Mouse (Mus musculus) ES-CJ7 (cell line): Measurements from ENCODE around the gene Slc29a1.
"Not testable (repeated sequence)": the region's sequence is repeated elsewhere in the genome, so short reads cannot be mapped to it uniquely, and the experiment has no call there.

ENCODE experiments used
- DNase-seq: peaks from one replicate; pipeline ENCODE4 v3.0.0; 2011; ENCODE audit warnings: low read depth, low spot score

Gene Slc29a1

GRCm38 (mm10) chr17:45599446-45600242 lies at the start of gene Slc29a1:
Gene Slc29a1, minus strand, starts transcription at chr17:45599606.
- peak; percentile 85 for DNase-seq

- peak; percentile 50 for DNase-seq
Measured at GRCm38 (mm10) chr17:45644185-45644584, 44.8 kb upstream of the Slc29a1 start.

DNA sequence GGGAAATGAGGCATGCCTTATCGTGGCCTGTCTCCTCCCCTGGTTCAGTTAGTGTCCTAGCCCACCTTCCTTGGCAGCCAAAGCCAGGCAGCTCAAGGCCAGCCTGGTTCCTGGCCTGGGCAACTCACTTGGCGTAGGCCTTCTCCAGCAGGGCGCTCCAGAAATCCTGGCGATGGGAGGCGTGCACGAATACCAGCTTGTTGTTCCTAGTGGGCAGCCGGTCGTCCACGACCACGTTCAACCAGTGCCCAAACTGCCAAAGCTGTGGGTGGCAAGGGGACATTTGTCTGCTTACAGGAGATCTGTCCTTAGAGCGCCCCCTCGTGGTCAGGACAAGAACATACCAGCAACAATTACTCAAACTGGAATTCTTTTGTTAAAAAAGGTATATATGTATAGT lies 43.3 kb upstream of the Slc29a1 start:
- peak; percentile 80 for DNase-seq

GRCm38 (mm10) chr17:45641981-45642380 lies 42.6 kb upstream of the Slc29a1 start:
- no peak for DNase-seq

DNA sequence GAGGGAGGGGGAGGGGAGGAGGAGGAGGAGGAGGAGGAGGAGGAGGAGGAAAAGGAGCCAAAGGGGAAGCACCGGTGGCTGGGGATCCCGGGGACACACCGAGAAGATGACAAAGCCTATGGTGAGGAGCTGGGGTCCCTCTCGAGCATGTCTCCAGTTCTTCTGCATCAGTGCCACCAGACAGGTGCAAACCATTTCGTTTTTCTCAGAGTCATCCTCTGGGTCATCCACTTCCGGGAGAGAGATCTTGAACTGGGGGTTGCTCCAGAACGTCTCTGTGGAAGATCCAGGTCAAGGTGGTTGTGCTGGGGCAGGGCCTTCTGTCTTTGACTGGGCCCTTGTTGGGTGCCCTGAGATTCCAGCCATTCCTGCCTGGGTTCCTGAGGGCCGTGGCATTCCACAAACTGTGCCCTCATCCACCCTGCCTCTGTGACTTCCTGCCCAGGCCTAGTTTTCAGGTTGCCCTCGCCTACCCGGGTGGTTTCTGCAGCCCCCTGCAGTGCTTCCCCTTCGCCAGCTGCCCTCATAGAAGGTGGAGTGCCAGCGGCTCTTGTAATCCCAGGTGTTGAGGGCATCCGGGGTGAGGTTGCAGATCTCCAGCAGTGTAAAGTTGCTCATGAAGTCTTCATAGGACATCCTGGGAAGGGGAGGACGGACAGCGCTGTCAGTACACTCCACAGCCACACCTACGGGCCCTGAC lies 39.3 kb upstream of the Slc29a1 start:
- no peak for DNase-seq

DNA sequence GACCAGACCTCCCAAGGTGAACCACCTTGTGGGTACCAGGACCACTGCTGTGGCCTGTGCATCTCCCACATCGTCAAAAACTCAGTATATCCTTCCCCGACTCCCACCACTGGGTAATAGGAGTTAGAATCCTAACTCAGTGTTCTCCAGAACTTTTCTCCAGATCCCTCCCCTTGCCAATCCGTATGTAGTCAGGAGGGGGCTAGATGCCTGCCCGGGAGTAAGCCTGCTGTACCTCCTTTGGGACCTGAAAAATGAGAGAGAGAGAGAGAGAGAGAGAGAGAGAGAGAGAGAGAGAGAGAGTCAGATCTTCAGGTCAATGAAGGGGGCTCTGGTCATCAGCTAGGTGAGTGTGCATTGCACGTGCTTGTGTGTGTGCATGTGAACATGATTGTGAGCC lies 34.6 kb upstream of the Slc29a1 start:
- DNase-seq, result no peak

DNA sequence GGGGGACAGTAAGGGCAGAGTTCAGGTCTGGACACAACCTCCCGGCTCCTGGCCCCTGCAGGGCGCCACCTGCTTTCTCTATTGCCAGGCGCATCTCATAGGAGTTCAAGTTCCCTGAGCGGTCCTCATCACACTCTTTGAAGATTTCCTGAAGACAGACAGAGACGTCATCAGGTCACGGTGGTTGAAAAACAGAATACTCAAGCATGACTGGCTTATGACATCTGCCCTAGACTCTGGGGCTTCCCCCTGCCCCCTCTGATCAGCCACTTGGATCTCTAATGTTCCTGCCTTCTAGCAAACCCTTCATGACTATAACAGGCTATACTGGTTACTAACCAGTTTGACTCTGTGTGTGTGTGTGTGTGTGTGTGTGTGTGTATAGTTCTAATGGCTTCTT lies 32.5 kb upstream of the Slc29a1 start:
- no peak for DNase-seq

DNA sequence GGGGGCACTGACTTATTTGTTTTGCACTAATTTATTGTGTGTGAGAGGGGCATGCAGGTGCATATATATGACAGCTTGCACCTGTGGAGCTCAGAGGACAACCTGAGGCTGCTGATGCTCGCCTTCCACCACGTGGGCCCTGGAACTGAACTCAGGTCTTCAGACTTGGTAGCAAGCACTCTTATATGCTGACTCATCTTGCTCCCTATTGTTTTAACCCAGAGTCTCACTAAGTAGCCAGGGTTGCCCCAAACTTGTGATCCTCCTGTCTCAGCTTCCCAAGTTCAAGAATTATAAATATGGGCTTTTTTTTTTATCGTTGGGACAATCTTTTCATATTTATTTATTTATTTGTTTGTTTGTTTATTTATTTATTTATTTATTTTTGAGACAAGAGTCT lies 31.6 kb upstream of the Slc29a1 start:
- no peak for DNase-seq

DNA sequence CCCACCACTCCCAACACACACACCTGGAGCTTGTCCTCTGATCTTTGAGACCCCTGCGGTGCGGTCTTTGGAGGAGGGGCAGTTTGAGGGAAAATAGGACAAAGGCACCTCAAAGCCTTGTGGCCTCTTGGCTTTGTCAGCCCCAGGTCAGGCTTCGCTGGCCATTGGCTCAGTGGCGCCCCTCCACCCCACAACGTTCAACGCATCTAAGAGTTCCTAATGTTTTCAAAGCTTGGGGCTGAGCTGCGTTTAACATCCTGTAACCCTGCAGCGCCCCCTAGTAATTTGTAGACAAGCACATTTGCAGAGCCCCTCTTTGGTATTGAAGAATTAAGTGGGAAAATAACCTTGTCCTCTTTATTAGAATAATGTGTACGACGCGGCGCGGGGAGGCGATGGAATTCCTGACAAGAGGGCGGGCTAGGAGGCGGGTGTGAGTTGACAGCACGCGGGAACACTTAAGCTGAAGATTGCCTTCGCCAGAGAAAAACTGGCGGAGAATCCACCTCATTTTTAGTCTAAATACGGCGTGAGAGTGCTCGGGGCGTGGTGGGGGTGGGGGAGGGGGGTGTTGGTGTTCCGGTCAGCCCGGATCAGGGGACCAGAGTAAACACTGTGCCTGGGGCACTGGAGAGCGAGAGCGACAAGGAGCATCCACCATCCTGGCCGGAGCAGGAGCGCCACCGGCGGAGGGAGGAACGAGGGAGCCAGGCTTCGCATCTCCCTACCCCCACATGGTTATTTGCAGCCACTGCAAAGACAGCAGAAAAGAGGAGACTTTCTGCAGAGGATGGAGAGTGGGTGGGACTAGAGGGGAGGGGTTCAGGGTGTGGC lies 30.7 kb upstream of the Slc29a1 start:
- peak; percentile 92 for DNase-seq

DNA sequence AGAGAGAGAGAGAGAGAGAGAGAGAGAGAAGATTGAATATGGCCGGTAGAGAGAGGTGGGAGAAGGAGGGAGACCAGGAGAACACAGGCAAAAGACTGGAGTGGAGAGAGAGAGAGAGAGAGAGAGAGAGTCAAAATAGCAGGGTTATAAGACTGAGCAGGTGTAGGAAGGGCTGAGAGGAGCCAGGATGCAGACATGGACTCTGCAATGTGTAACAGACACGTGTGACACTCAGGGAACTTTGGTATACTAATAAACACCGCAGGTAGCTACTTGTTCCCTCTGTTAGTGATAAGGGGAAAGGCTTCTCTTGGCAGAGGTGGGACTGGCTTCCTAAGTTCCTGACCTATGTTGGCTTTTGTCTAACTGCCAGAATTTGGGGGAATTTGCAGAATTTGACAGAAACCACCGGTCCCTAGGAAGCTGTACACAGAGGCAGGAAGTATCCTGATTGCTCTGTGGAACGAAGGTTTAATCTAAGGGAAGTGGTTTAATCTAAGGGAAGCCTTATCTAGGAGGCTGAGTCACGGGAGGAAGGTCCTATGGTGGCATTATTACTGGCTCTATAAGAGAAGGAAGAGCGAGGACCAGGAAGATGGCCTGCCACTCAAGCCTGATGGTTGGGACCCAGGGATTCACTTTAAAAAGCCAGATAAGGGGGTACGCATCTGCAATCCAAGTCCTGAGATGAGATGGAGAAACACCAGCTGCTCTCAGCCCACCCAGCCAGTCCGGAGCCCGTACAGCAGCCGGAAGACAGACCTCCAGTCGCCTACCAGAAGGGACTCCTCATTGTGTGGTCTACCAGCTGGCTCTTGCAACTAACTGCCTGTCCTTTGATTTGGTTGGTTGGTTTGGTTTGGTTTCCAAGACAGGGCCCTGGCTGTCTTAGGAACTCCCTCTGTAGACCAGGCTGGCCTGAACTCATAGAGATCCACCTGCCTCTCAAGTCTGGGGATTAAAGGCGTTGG lies 29.8 kb upstream of the Slc29a1 start:
- no peak for DNase-seq

- no peak for DNase-seq
Measured at GRCm38 (mm10) chr17:45628160-45628559, 28.8 kb upstream of the Slc29a1 start.

GRCm38 (mm10) chr17:45626577-45627134 lies 27.2 kb upstream of the Slc29a1 start:
- peak; percentile 93 for DNase-seq

GRCm38 (mm10) chr17:45623425-45623824 lies 24.0 kb upstream of the Slc29a1 start:
- not testable (repeated sequence) for DNase-seq

DNA sequence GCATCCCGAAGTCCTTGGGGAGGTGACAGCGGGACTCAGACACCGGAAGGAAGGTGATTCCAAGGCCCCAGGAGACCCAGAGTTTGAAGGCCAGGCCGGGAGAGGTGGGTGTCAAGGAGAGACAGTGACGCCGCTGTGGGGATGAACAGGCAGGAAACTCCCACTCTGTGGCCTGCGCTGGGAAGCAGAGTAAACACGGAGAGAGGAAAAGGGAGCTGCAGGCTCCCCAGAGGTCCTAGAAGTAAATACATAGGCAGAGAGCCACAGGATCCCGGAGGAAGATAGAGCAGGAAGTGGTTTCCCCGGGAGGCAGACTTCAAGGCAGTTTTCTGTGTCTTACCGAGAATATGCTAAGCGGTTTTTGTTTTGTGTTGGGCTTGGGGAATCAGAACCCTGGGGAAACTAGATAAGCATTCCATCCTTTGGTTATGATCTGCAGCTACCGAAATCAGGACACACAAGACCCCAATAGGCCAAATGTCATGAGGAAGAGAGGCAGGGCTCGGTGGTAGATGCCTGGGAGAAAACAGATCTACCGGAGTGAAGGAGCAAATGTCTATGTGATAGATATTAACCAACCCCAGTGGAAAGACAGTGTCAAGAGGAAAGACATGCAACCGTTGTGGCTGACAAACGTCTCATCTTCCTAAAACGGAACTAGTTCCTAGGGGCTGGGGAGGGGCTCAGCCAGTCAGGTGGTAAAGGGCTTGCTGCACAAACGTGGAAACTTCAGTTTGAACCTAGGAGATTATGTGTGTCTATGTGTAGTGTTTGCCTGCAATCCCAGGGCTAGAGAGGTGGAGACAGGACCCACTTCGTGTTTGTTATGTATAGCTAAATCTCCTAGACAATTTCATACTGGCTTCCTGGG lies 20.2 kb upstream of the Slc29a1 start:
- peak; percentile 80 for DNase-seq

DNA sequence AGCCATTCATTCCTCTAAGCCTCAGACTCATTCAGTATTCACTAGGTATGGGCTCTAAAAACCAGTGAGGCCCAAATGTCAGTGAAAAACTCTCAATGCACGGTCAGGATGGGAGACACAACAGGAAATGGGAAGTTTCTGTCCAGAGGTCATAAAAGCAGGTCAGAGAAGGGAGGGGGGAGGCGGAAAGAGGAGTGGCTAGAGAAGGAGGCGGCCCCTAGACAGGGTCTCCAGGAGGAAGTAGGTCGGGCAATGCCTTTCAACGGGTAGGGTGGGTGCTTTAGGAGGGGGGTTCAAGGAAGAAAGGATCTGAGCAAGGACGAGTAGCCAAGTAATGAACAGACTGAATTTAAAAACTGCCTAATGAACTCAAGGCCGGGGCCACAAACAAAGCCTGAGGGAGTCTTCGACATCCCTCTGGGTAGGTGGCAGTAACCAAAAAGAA lies 19.6 kb upstream of the Slc29a1 start:
- DNase-seq, result peak; percentile 90

- peak; percentile 77 for DNase-seq
Measured at GRCm38 (mm10) chr17:45617655-45618054, 18.2 kb upstream of the Slc29a1 start.

- DNase-seq, result peak; percentile 65
Measured at GRCm38 (mm10) chr17:45616679-45617078, 17.3 kb upstream of the Slc29a1 start.

DNA sequence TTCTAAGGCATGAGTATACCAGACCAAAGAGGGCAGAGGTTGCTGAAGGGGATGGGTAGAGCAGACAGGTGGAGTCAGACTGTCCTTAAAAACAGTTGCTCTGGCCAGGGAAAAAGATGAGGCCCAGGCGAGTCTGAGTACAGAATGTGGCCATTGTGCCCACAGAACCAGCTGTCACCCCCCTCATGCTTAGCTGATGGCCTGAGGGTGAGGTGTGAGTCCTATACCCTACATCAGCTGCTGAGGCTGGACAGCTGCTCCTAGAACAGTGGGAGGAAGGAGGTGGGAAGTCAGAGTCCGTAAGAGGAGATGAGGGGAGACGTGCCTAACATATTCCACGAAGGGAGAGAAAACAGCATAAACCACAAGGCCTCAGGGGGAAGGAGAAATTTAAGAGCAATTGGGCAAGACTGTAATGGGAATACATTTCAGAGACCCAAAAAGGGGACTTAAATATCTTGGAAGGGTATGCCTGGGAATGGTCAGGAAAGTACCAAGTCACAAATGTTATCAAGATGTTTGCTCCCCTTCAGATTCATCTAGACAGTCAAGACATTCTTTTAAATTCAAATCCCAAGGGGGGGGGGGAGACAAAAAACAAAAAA lies 16.7 kb upstream of the Slc29a1 start:
- no peak for DNase-seq

- peak; percentile 79 for DNase-seq
Measured at GRCm38 (mm10) chr17:45612921-45613320, 13.5 kb upstream of the Slc29a1 start.
